Mouse (Mus musculus): ENCODE measurements around the gene Slit3.

- TF ChIP-seq CTCF (IDR thresholded peaks at IDR 0.05; ENCODE audit: low read depth), result no peak
- TF ChIP-seq EP300 (IDR thresholded peaks at IDR 0.05; ENCODE audit: low read depth), result no peak
Observed at GRCm38 (mm10) chr11:35362975-35363374, 242.0 kb downstream of the Slit3 start.

Measured in liver, embryonic 14.5 days (tissue).